Mouse (Mus musculus) heart, adult 2 months (tissue): Measurements from ENCODE around the gene Arsg. TPM values are rescaled to one million over a fixed set of nuclear protein-coding genes. Genes with fewer than 3 reads are reported as not detected.
A peak's percentile ranks its signal among the peaks of the same experiment; 100 is the strongest.

Source experiments
- DNase-seq, 2 experiments: peaks; one replicate each; pipeline ENCODE4 v3.0.0; 2021
- H3K27ac ChIP-seq: fragments of 200-600 bp; 2 replicates; pipeline ENCODE4 v1.8.1; 2022
- H3K27me3 ChIP-seq: fragments of 200-500 bp; 2 replicates; pipeline ENCODE4 v1.6.1; 2012; ENCODE audit warnings: mild to moderate bottlenecking, low read length, inconsistent platforms, mixed read lengths; ENCODE audit not compliant: control insufficient read depth, insufficient read depth
- H3K36me3 ChIP-seq: fragments of 200-500 bp; 2 replicates; pipeline ENCODE4 v1.6.1; 2012; ENCODE audit warnings: low read length, inconsistent platforms; ENCODE audit not compliant: control insufficient read depth, insufficient read depth
- H3K4me1 ChIP-seq: fragments of 200-500 bp; 2 replicates; pipeline ENCODE4 v1.6.1; 2011; ENCODE audit warnings: low read length; ENCODE audit not compliant: control insufficient read depth, insufficient read depth
- H3K4me3 ChIP-seq: fragments of 200-600 bp; 2 replicates; pipeline ENCODE4 v1.8.1; 2022
- H3K79me2 ChIP-seq: fragments of 200-500 bp; replicated peaks from 2 replicates; pipeline ENCODE4 v1.6.1; 2012; ENCODE audit warnings: mild to moderate bottlenecking, inconsistent platforms, low read length, moderate library complexity, mixed read lengths; ENCODE audit not compliant: control insufficient read depth, insufficient read depth
- H3K9ac ChIP-seq: fragments of 200-500 bp; 2 replicates; pipeline ENCODE4 v1.6.1; 2012; ENCODE audit warnings: low read depth, mild to moderate bottlenecking, control low read depth, inconsistent platforms, low read length, mixed read lengths
- CTCF ChIP-seq: fragments of 200-600 bp; IDR thresholded peaks from 2 replicates; pipeline ENCODE4 v1.8.1; 2022; ENCODE audit warnings: antibody characterized with exemption, mild to moderate bottlenecking, moderate library complexity
- EP300 ChIP-seq: fragments of 200-500 bp; IDR thresholded peaks from 2 replicates; pipeline ENCODE4 v1.6.1; 2011; ENCODE audit warnings: low read depth, low read length, control low read depth; ENCODE audit not compliant: insufficient read depth
- POLR2A ChIP-seq: fragments of 200-500 bp; IDR thresholded peaks from 2 replicates; pipeline ENCODE4 v1.6.1; 2011; ENCODE audit warnings: mild to moderate bottlenecking, low read depth, low read length, control low read depth; ENCODE audit not compliant: insufficient read depth
- WGBS: fragments of 180-500 bp; shearing (Covaris S2); methylation state at CpG from one replicate; pipeline ENCODE4 v1.1.7; 2018; 5-methylcytosine and 5-hydroxymethylcytosine counted together
- intact Hi-C: fragments of 180-260 bp; cut with DNase I; formaldehyde crosslinking; loops from one replicate; pipeline ENCODE4 v1.15.1; 2025
- polyA plus RNA-seq: library from polyadenylated mRNA; depleted of rRNA; stranded (reverse); fragments of >200 nt; gene quantifications from 2 replicates; pipeline ENCODE4 v1.2.3, GENCODE M21; 2012
- total RNA-seq, 2 experiments: library from RNA; stranded (reverse); gene quantifications; 2 replicates each; pipeline ENCODE4 v1.2.3; 2021

Gene Arsg
- total and polyA plus RNA-seq, 3 experiments = 1.2 to 1.5 (median 1.3) TPM

GRCm38 (mm10) chr11:109608976-109609625 lies 135.9 kb downstream of the Arsg start:
- 42% methylated on average over 6 of the region's 6 CpGs for WGBS
- intact Hi-C loops = no loop called here
- H3K27ac ChIP-seq = peak overlapping the region; percentile 99

GRCm38 (mm10) chr11:109610046-109610794 lies 137.0 kb downstream of the Arsg start:
- Histone ChIP-seq H3K9ac (peak overlapping the region; percentile 94), H3K27ac (peak overlapping the region; percentile 99), H3K27me3 (no peaks in the 10 kb centered on the region), H3K79me2 (peaks cover 2% of the 10 kb centered on the region; the same call in 1 of the 2 replicates), H3K4me1 (peaks cover 3% of the 10 kb centered on the region; the same call in 1 of the 2 replicates), H3K4me3 (peak overlapping the region; percentile 99), H3K36me3 (peaks cover 2% of the 10 kb centered on the region; the same call in 1 of the 2 replicates)
- WGBS = 9% methylated on average over 9 of the region's 9 CpGs
- DNase-seq = no peak
- intact Hi-C loops = loop anchor here (2.0 to 5.0 kb wide), 3 partner anchors 42 to 293 kb away; partner anchors contain the start of gene Gna13
- TF ChIP-seq CTCF (no peak), EP300 (no peak), POLR2A (no peak)

More at GRCm38 (mm10) chr11:109608976-109609625, 135.9 kb downstream of the Arsg start:
- Histone ChIP-seq H3K79me2 (peaks cover 3% of the 10 kb centered on the region; the same call in 1 of the 2 replicates), H3K27me3 (no peaks in the 10 kb centered on the region), H3K9ac (peak overlapping the region; percentile 26; the same call in 1 of the 2 replicates), H3K36me3 (peaks cover 2% of the 10 kb centered on the region; the same call in 1 of the 2 replicates), H3K4me3 (peak overlapping the region; percentile 9; the same call in 1 of the 2 replicates), H3K4me1 (peaks cover 3% of the 10 kb centered on the region; the same call in 1 of the 2 replicates)
- TF ChIP-seq EP300 = no peak
- no peak for TF ChIP-seq CTCF
- TF ChIP-seq POLR2A = 0 out of 2 replicates have a peak, but pooled peaks have one; percentile 28
- DNase-seq = peak in 1 of 2 experiments; percentile 23

- Histone ChIP-seq H3K27ac (peak overlapping the region; percentile 99), H3K4me1 (peaks cover 3% of the 10 kb centered on the region; the same call in 1 of the 2 replicates), H3K4me3 (peak overlapping the region; percentile 99), H3K36me3 (peaks cover 2% of the 10 kb centered on the region; the same call in 1 of the 2 replicates), H3K9ac (peak overlapping the region; percentile 94), H3K27me3 (no peaks in the 10 kb centered on the region), H3K79me2 (peaks cover 2% of the 10 kb centered on the region; the same call in 1 of the 2 replicates)
- peak; percentile 45 for TF ChIP-seq CTCF
- TF ChIP-seq POLR2A = no peak
- intact Hi-C loops = loop anchor here (2.0 to 5.0 kb wide), 3 partner anchors 41 to 294 kb away; partner anchors contain the start of gene Gna13
- WGBS = under 1% methylated on average over 26 of the region's 26 CpGs
- no peak for DNase-seq
Observed at GRCm38 (mm10) chr11:109610795-109611302, 137.7 kb downstream of the Arsg start.

- Histone ChIP-seq H3K79me2 (peaks cover 2% of the 10 kb centered on the region; the same call in 1 of the 2 replicates), H3K27ac (peak within 1 kb of the TSS; percentile 99), H3K27me3 (no peaks in the 10 kb centered on the region), H3K4me3 (peak within 1 kb of the TSS; percentile 99), H3K9ac (peak within 1 kb of the TSS; percentile 94), H3K4me1 (peaks cover 3% of the 10 kb centered on the region; the same call in 1 of the 2 replicates), H3K36me3 (peaks cover 2% of the 10 kb centered on the region)
- DNase-seq = peak; percentile 99
- TF ChIP-seq EP300 (peak; percentile 64; the same call in 1 of the 2 replicates), CTCF (no peak), POLR2A (peak; percentile 88)
- under 1% methylated on average over 58 of the region's 58 CpGs for WGBS
- intact Hi-C loops = loop anchor here (2.0 to 5.0 kb wide), 3 partner anchors 41 to 294 kb away; partner anchors contain the start of gene Gna13
Observed at GRCm38 (mm10) chr11:109611303-109612149, 138.4 kb downstream of the Arsg start, which contains the start of gene Wipi1. Gene Wipi1, minus strand, starts transcription at chr11:109611967.
